Mouse (Mus musculus) heart, embryonic 16.5 days (tissue): Measurements from ENCODE around the gene Slc22a23. TPM values are rescaled to one million over a fixed set of nuclear protein-coding genes. Genes with fewer than 3 reads are reported as not detected.

Source experiments
- ATAC-seq: fragments of 200-750 bp; cut with Nextera tagmentation; replicated peaks from 2 replicates; pipeline ENCODE4 v1.8.0; 2017; ENCODE audit warnings: moderate number of reproducible peaks; ENCODE audit not compliant: insufficient read depth, low FRiP score; ENCODE audit errors: extremely low read depth
- H3K27ac ChIP-seq: fragments of 300-500 bp; sonication (generic); 2 replicates; pipeline ENCODE4 v1.5.1; 2014; ENCODE audit warnings: mild to moderate bottlenecking, low read length, control low read depth, moderate library complexity
- H3K27me3 ChIP-seq: fragments of 300-500 bp; sonication (generic); 2 replicates; pipeline ENCODE4 v1.6.1; 2014; ENCODE audit warnings: low read length, mixed read lengths; ENCODE audit not compliant: control insufficient read depth, insufficient read depth
- H3K36me3 ChIP-seq: fragments of 300-500 bp; sonication (generic); 2 replicates; pipeline ENCODE4 v1.6.1; 2014; ENCODE audit not compliant: control insufficient read depth, insufficient read depth
- H3K4me1 ChIP-seq: fragments of 300-500 bp; sonication (generic); 2 replicates; pipeline ENCODE4 v1.6.1; 2014; ENCODE audit warnings: low read length, mixed read lengths; ENCODE audit not compliant: control insufficient read depth, insufficient read depth
- H3K4me2 ChIP-seq: fragments of 300-500 bp; sonication (generic); 2 replicates; pipeline ENCODE4 v1.6.1; 2014; ENCODE audit warnings: low read depth, mild to moderate bottlenecking, control low read depth, low read length
- H3K4me3 ChIP-seq: fragments of 300-500 bp; sonication (generic); 2 replicates; pipeline ENCODE4 v1.5.1; 2014; ENCODE audit warnings: mild to moderate bottlenecking, control low read depth, low read length
- H3K9ac ChIP-seq: fragments of 300-500 bp; sonication (generic); 2 replicates; pipeline ENCODE4 v1.6.1; 2014; ENCODE audit warnings: low read length, control low read depth
- H3K9me3 ChIP-seq: fragments of 300-500 bp; sonication (generic); replicated peaks from 2 replicates; pipeline ENCODE4 v1.6.1; 2016; ENCODE audit warnings: low read length; ENCODE audit not compliant: control insufficient read depth
- WGBS: fragments of 180-500 bp; shearing (Covaris S2); extraction: QIAGEN DNeasy Blood & Tissue Kit; methylation state at CpG from one replicate; pipeline ENCODE4 v1.1.7; 2014; 5-methylcytosine and 5-hydroxymethylcytosine counted together
- polyA plus RNA-seq: library from polyadenylated mRNA; unstranded; fragments of >200 nt; fragmentation: Nextera tagmentation; extraction: Ambion mirVana; gene quantifications from 2 replicates; pipeline ENCODE4 v1.2.1, GENCODE M21; 2015

Gene Slc22a23
- polyA plus RNA-seq, 1 experiment from 2014 or later = 3.3 TPM

DNA sequence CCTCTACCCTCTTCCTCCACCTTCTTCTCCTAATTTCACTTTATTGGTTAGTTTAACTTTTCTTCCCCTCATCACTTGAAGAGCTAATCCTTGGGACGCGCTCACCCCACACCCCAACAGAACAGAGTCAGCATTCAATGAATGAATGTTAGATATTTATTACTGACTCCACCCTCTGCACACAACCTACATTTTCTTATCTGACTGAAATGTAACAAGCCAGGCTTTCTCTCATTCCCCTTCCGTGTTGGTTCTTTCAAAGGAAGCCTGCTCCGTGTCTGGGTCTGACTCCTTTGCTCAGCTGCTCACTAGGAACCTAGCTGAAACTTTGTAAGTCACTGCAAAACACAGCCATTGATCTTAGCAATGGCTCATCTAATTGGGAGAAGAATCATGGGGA lies 1.8 kb upstream of the Slc22a23 start:
- Histone ChIP-seq H3K27ac (no peak overlapping the region), H3K9ac (no peak overlapping the region), H3K4me2 (no peak overlapping the region), H3K27me3 (peaks cover 3% of the 10 kb centered on the region; the same call in 1 of the 2 replicates), H3K4me1 (peaks cover 17% of the 10 kb centered on the region), H3K9me3 (no peaks in the 10 kb centered on the region), H3K36me3 (no peaks in the 10 kb centered on the region), H3K4me3 (no peak overlapping the region)
- ATAC-seq = no peak
- WGBS = 42% methylated on average over 4 of the region's 4 CpGs

DNA sequence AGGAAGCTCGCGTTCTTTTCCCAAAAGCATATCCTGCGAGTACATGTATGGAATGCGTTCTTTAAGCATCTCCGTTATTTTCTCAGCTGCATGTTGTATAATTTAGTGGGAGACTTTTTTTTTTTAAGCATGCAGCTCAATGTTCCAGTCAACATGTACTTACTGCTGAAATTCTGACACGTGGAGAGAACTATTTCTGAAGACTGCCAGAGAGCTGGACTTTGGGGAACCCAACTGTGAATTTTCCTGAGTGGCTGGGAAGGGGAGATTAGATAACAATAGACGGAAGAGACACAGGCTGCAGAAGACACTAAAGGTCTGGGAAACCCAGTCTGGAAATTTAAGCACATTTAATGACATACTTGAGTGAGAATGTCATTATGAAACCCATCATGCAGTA lies 1.3 kb upstream of the Slc22a23 start:
- H3K36me3 ChIP-seq = no peaks in the 10 kb centered on the region
- peaks cover 17% of the 10 kb centered on the region for H3K4me1 ChIP-seq
- no peaks in the 10 kb centered on the region for H3K9me3 ChIP-seq
- H3K9ac ChIP-seq = no peak overlapping the region
- 23% methylated on average over 7 of the region's 7 CpGs for WGBS
- peak overlapping the region; percentile 82; the same call in 1 of the 2 replicates for H3K27ac ChIP-seq
- peaks cover 3% of the 10 kb centered on the region; the same call in 1 of the 2 replicates for H3K27me3 ChIP-seq
- ATAC-seq = no peak
- H3K4me3 ChIP-seq = peak overlapping the region; percentile 84
- H3K4me2 ChIP-seq = peak overlapping the region; percentile 93

DNA sequence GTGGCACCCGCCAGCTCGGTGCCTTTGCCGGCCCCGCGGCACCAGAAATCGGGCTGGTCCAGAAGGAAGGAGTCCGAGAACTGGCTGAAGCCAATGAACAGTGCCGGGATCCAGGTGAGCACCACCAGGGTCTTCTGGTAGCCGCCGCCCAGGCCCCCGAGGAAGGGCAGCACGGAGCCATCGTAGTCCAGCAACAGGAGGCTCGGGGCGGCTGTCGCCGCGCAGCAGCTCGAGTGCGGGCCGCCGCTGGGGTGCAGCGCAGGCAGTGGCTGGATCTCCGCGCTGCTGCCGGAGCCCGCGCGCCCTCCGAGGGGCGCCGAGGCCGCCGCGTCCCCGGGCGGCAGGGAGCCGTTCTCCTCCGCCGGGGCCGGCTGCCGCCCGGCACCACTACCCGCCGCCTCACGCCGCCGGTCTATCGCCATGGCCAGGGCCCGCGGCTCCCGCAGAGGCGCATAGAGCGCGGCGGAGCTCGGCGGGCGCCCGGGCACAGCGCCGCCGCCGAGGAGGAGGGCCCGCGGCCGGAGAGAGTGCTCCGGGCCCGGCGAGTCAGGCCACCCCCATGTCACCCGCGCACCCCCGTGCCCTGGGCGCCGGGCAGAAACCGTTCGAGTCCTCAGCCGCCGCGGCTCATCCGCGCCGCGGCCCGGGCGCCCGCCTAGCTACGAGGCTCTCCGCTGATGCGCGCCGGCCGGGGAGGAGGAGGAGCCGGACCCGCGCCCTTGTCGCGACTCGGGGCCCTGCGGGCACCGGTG lies 430 bp downstream of the Slc22a23 start:
- H3K9me3 ChIP-seq = no peaks in the 10 kb centered on the region
- peak overlapping the region; percentile 84 for H3K4me3 ChIP-seq
- H3K27ac ChIP-seq = peak overlapping the region; percentile 69
- H3K9ac ChIP-seq = peak overlapping the region; percentile 87
- no peaks in the 10 kb centered on the region for H3K36me3 ChIP-seq
- H3K4me2 ChIP-seq = peak overlapping the region; percentile 93
- WGBS = under 1% methylated on average over 72 of the region's 101 CpGs
- H3K4me1 ChIP-seq = peaks cover 17% of the 10 kb centered on the region
- ATAC-seq = peak; percentile 38
- peaks cover 3% of the 10 kb centered on the region; the same call in 1 of the 2 replicates for H3K27me3 ChIP-seq

DNA sequence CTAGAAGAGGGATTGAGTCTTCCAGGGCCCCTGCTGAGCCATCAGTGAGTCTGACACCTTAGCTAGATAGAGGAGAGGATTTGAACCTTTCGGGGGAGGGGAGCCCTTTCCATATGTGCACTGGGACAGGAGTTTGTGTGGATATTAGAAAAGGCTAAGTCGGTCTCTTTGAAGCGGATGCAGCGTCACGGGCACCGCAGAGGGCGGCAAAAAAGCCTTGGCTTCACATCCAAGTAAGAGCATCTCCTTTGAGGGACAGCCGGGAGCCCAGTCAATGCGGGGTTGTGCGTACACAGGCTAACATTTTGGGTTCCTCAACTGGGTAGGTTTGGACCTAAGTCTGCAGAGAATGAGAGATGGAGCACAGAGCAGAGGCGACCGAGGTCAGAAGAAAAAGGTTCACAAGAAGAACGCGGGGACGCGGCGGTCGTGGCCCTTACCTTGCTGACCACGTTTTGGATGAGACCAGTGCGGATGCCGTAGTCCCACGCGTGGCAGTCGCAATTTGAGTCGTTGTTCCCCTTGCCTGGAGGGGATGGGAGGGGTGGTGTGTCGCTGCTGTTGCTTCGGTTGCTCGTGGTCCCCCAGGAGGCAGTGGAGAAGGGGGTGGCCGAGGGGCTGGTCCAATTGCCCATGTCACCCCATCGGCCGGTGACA lies 1.1 kb downstream of the Slc22a23 start:
- Histone ChIP-seq H3K4me1 (peaks cover 17% of the 10 kb centered on the region), H3K27me3 (peaks cover 3% of the 10 kb centered on the region; the same call in 1 of the 2 replicates), H3K4me2 (peak overlapping the region; percentile 93), H3K27ac (peak overlapping the region; percentile 69; the same call in 1 of the 2 replicates), H3K9me3 (no peaks in the 10 kb centered on the region), H3K36me3 (no peaks in the 10 kb centered on the region), H3K9ac (peak overlapping the region; percentile 87), H3K4me3 (peak overlapping the region; percentile 84)
- 2% methylated on average over 31 of the region's 31 CpGs for WGBS
- peak; percentile 4; the same call in 1 of the 2 replicates for ATAC-seq

DNA sequence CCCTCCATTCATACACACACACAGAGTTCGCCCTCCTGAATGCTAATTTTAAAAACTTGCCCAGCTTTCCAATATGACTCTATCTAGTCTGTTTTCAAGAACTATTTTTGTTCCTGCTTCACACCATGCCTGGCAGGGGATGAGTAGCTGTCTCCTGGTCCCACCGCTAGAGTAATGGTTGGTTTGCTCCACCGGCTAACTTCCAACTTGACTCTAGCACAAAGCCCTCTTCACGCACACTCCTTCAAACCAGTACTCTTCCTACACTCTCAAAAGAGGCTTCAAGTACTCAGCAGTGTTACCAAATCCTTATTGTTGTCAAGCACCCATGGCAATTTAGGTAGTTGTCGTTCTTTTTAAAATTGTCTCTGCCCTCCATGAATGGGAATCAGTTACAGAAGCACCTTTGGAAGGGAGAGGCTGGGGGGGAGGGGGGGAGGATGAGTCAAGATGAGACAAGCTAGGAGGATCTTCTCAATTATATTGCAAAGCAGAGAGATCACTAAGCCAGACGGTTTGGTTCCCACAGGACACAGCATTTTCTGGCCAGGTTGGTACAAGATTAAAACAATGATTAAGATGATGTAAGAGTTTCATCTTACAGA lies 2.6 kb downstream of the Slc22a23 start:
- Histone ChIP-seq H3K4me2 (peak overlapping the region; percentile 93), H3K9me3 (no peaks in the 10 kb centered on the region), H3K4me1 (peaks cover 13% of the 10 kb centered on the region), H3K36me3 (no peaks in the 10 kb centered on the region), H3K4me3 (peak overlapping the region; percentile 84), H3K27me3 (peaks cover 3% of the 10 kb centered on the region; the same call in 1 of the 2 replicates), H3K27ac (no peak overlapping the region), H3K9ac (no peak overlapping the region)
- WGBS = 69% methylated on average over 6 of the region's 6 CpGs
- ATAC-seq = no peak

DNA sequence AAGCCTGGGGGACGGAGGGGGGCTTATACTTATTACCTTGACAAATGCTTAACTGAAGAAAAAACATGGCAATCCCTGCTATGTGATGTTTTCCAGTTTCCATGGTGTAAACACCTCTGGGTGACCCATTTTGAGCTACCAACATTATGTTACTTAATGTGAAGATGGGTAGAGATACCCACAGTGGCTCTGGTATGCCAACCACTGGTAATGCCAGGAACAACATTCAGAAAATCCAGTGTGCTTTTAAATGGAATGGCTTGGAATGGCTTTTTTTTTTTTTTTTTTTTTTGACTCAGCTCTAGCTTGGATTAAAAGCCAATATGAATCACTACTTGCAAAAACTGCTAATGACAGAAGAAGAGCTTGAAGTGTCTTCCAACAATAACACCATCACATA lies 8.1 kb downstream of the Slc22a23 start:
- Histone ChIP-seq H3K4me3 (no peak overlapping the region), H3K9ac (no peak overlapping the region), H3K9me3 (no peaks in the 10 kb centered on the region), H3K36me3 (no peaks in the 10 kb centered on the region), H3K27ac (no peak overlapping the region), H3K4me2 (no peak overlapping the region), H3K4me1 (peaks cover 5% of the 10 kb centered on the region), H3K27me3 (no peaks in the 10 kb centered on the region)
- 94% methylated on average over 1 of the region's 1 CpGs for WGBS
- ATAC-seq = no peak

DNA sequence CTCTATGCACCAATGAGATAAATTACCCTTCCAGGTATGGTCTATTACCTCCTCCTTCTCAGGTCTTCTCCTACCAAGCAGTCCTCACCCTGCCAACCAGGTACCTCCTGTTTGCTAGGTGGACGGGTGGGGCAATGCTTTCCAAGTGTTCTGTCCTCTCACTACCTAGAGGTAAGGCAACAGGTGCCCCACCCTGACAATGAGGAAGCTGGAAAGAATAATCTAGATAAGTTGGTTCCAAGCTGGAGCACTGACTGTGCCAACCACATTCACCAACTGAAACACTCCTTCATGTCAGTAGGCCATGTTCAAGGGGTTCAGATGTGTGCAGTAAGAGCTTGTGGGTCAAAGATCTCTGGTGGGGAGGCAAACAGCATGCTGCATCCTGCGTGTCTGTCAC lies 10.1 kb downstream of the Slc22a23 start:
- Histone ChIP-seq H3K9me3 (no peaks in the 10 kb centered on the region), H3K9ac (no peak overlapping the region), H3K27me3 (no peaks in the 10 kb centered on the region), H3K4me3 (no peak overlapping the region), H3K4me2 (no peak overlapping the region), H3K36me3 (no peaks in the 10 kb centered on the region), H3K27ac (no peak overlapping the region), H3K4me1 (peaks cover 5% of the 10 kb centered on the region)
- 77% methylated on average over 2 of the region's 2 CpGs for WGBS
- no peak for ATAC-seq

DNA sequence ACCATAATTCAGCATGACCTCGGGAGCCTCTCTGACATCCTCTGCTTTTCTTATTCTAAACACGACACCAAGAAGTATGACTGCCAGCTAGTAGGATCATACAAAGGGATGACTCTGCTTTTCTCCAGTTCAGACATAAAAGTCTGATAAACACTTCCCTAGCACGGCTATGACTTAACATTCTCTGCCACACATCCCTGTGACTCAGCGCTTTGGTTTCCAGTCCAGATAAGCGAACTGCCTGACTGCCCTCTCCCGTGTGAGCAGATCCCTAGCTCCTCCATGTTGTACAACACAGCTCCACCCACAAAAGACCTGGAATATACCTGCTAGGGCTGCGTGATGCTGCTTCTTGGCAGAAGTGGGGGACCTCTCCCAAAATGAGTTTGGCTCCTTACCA lies 12.2 kb downstream of the Slc22a23 start:
- Histone ChIP-seq H3K4me2 (no peak overlapping the region), H3K27me3 (no peaks in the 10 kb centered on the region), H3K4me3 (no peak overlapping the region), H3K9me3 (no peaks in the 10 kb centered on the region), H3K36me3 (no peaks in the 10 kb centered on the region), H3K9ac (no peak overlapping the region), H3K27ac (no peak overlapping the region), H3K4me1 (peaks cover 5% of the 10 kb centered on the region)
- ATAC-seq = peak; percentile 72; the same call in 1 of the 2 replicates
- WGBS = 10% methylated on average over 7 of the region's 7 CpGs
